8 mouse cellular contexts compared by ENCODE assay signal in genomic region chr7:127895442-127895841, GRCm38 (mm10). TPM values are rescaled to one million over a fixed set of nuclear protein-coding genes. Genes with fewer than 3 reads are reported as not detected.
A peak's percentile ranks its signal among the peaks of the same experiment; 100 is the strongest.
DNase-seq lines count a peak whose midpoint lies in the region; ATAC-seq and TF ChIP-seq lines count a peak whose summit lies in the region.

TSS of gene Gm21974 (minus strand) at chr7:127895454.
TSS of gene Vkorc1 (minus strand) at chr7:127895617.

- peak within 1 kb of the TSS; percentile 15 for H3ac ChIP-seq in C2C12 (ENCODE audit: control insufficient read depth, insufficient read length, low read depth)

- H3K27ac ChIP-seq in heart, embryonic 11.5 days (ENCODE audit: low read depth, low read length): peak within 1 kb of the TSS; percentile 84
- peak within 1 kb of the TSS; percentile 84 for H3K27ac ChIP-seq in kidney, embryonic 15.5 days
- H3K27ac ChIP-seq in limb, embryonic 15.5 days: peak within 1 kb of the TSS; percentile 90
- H3K27ac ChIP-seq in midbrain, postnatal 0 days (ENCODE audit: low read depth, low read length): peak within 1 kb of the TSS; percentile 71

- no peaks in the 10 kb centered on the region for H3K79me2 ChIP-seq in C2C12 (ENCODE audit: control insufficient read depth, insufficient read depth)

- peak; percentile 99 for DNase-seq in brain, embryonic 14.5 days (ENCODE audit: low read depth)
- peak; percentile 98 for DNase-seq in midbrain, postnatal 0 days (ENCODE audit: low spot score)
- DNase-seq in spleen, postnatal 10 days (ENCODE audit: low spot score in 2 of 2): peak; percentile 86 to 93

- H3K79me3 ChIP-seq in C2C12 (ENCODE audit: low read depth): no peaks in the 10 kb centered on the region

- H3K9ac ChIP-seq in heart, embryonic 11.5 days (ENCODE audit: low read depth, low read length): peak within 1 kb of the TSS; percentile 73
- peak within 1 kb of the TSS; percentile 59 for H3K9ac ChIP-seq in kidney, embryonic 15.5 days
- H3K9ac ChIP-seq in limb, embryonic 15.5 days: peak within 1 kb of the TSS; percentile 74
- peak within 1 kb of the TSS; percentile 69 for H3K9ac ChIP-seq in midbrain, postnatal 0 days (replicated peaks; ENCODE audit: low read length, poor library complexity, severe bottlenecking)

- TF ChIP-seq POLR2A in brain, embryonic 14.5 days (IDR thresholded peaks at IDR 0.05; ENCODE audit: borderline replicate concordance, extremely low read depth, insufficient read depth, insufficient read length, poor library complexity, severe bottlenecking): peak; percentile 5; the same call in 1 of the 2 replicates

- peaks cover 10% of the 10 kb centered on the region; the same call in 1 of the 2 replicates for H3K4me1 ChIP-seq in heart, embryonic 11.5 days (ENCODE audit: control insufficient read depth, insufficient read depth, low read length)
- H3K4me1 ChIP-seq in kidney, embryonic 15.5 days: peaks cover 10% of the 10 kb centered on the region
- peaks cover 13% of the 10 kb centered on the region for H3K4me1 ChIP-seq in limb, embryonic 15.5 days
- H3K4me1 ChIP-seq in midbrain, postnatal 0 days (ENCODE audit: insufficient read depth, low read length): no peaks in the 10 kb centered on the region

- H3K4me2 ChIP-seq in heart, embryonic 11.5 days: peak within 1 kb of the TSS; percentile 92
- peak within 1 kb of the TSS; percentile 72 for H3K4me2 ChIP-seq in kidney, embryonic 15.5 days
- H3K4me2 ChIP-seq in limb, embryonic 15.5 days: peak within 1 kb of the TSS; percentile 79
- peak within 1 kb of the TSS; percentile 74 for H3K4me2 ChIP-seq in midbrain, postnatal 0 days (ENCODE audit: low read depth, low read length, poor library complexity, severe bottlenecking)

- 0% methylated on average over 26 of the region's 26 CpGs for WGBS in heart, embryonic 11.5 days (ENCODE audit: insufficient replicate concordance)
- WGBS in kidney, embryonic 15.5 days: under 1% methylated on average over 26 of the region's 26 CpGs
- under 1% methylated on average over 26 of the region's 26 CpGs for WGBS in limb, embryonic 15.5 days
- WGBS in midbrain, postnatal 0 days: under 1% methylated on average over 26 of the region's 26 CpGs

- peak; percentile 94 for ATAC-seq in erythroblast, adult 5-6 weeks (replicated peaks; ENCODE audit: low FRiP score, poor library complexity, severe bottlenecking)
- peak; percentile 93 for ATAC-seq in heart, embryonic 11.5 days (replicated peaks; ENCODE audit: insufficient number of reproducible peaks, low FRiP score, low TSS enrichment)
- peak; percentile 98 for ATAC-seq in kidney, embryonic 15.5 days (replicated peaks; ENCODE audit: low FRiP score)
- ATAC-seq in limb, embryonic 15.5 days (ENCODE audit: insufficient number of reproducible peaks, low FRiP score, low TSS enrichment, low read depth): peak; percentile 94
- ATAC-seq in midbrain, postnatal 0 days (ENCODE audit: low FRiP score): peak; percentile 96

- peaks cover 9% of the 10 kb centered on the region for H3K27me3 ChIP-seq in C2C12 (ENCODE audit: control insufficient read depth, insufficient read depth, insufficient read length)
- H3K27me3 ChIP-seq in heart, embryonic 11.5 days (ENCODE audit: control insufficient read depth, insufficient read depth, low read length): no peaks in the 10 kb centered on the region
- 0 out of 2 replicates have a peak, but pooled peaks cover 4% of the 10 kb centered on the region for H3K27me3 ChIP-seq in kidney, embryonic 15.5 days
- H3K27me3 ChIP-seq in limb, embryonic 15.5 days: no peaks in the 10 kb centered on the region
- H3K27me3 ChIP-seq in midbrain, postnatal 0 days (ENCODE audit: insufficient read depth, low read length): no peaks in the 10 kb centered on the region

- peak within 1 kb of the TSS; percentile 31 for H3K4me3 ChIP-seq in C2C12 (ENCODE audit: insufficient read depth, poor library complexity, severe bottlenecking)
- peak within 1 kb of the TSS; percentile 56 for H3K4me3 ChIP-seq in heart, embryonic 11.5 days (ENCODE audit: low read depth, low read length)
- peak within 1 kb of the TSS; percentile 69 for H3K4me3 ChIP-seq in kidney, embryonic 15.5 days (replicated peaks)
- peak within 1 kb of the TSS; percentile 74 for H3K4me3 ChIP-seq in limb, embryonic 15.5 days
- peak within 1 kb of the TSS; percentile 60 for H3K4me3 ChIP-seq in midbrain, postnatal 0 days (ENCODE audit: low read depth, low read length)

- H3K36me3 ChIP-seq in C2C12 (ENCODE audit: control insufficient read depth, insufficient read depth): no peaks in the 10 kb centered on the region
- H3K36me3 ChIP-seq in heart, embryonic 11.5 days (ENCODE audit: control insufficient read depth, insufficient read depth, low read length): no peaks in the 10 kb centered on the region
- H3K36me3 ChIP-seq in kidney, embryonic 15.5 days: peaks cover 23% of the 10 kb centered on the region
- peaks cover 28% of the 10 kb centered on the region for H3K36me3 ChIP-seq in limb, embryonic 15.5 days
- peaks cover 19% of the 10 kb centered on the region for H3K36me3 ChIP-seq in midbrain, postnatal 0 days (ENCODE audit: insufficient read depth, low read length)

- TF ChIP-seq CTCF in C2C12 (IDR thresholded peaks at IDR 0.05; ENCODE audit: control insufficient read depth, insufficient read depth, insufficient read length): peak; percentile 23
- TF ChIP-seq CTCF in brain, embryonic 14.5 days (IDR thresholded peaks at IDR 0.05; ENCODE audit: borderline replicate concordance, extremely low read depth, insufficient read depth, insufficient read length): peak; percentile 25; the same call in 1 of the 2 replicates
- TF ChIP-seq CTCF in midbrain, postnatal 0 days (IDR thresholded peaks at IDR 0.05): peak; percentile 63

- H3K9me3 ChIP-seq in heart, embryonic 11.5 days (replicated peaks; ENCODE audit: control insufficient read depth, low read length): no peaks in the 10 kb centered on the region
- H3K9me3 ChIP-seq in kidney, embryonic 15.5 days (replicated peaks): no peaks in the 10 kb centered on the region
- H3K9me3 ChIP-seq in limb, embryonic 15.5 days: no peaks in the 10 kb centered on the region
- H3K9me3 ChIP-seq in midbrain, postnatal 0 days (ENCODE audit: low read length): no peaks in the 10 kb centered on the region

TF ChIP-seq in C2C12, 6 proteins besides CTCF, POLR2A, EP300 and RAD21:
- TF ChIP-seq FOSL1 (IDR thresholded peaks at IDR 0.05; ENCODE audit: insufficient read depth, low read length, poor library complexity, severe bottlenecking): no peak
- TF ChIP-seq MAX (IDR thresholded peaks at IDR 0.05): peak; percentile 71

RNA-seq across cellular contexts. Expression of gene Gm21974, which starts in this region (rescaled TPM):
- polyA plus RNA-seq in C2C12 (2012; fragmentation: generic; extraction: Trizol): not detected
- polyA plus RNA-seq in brain, embryonic 14.5 days (2012; rRNA removed): not detected in 2 replicates
- not detected in 2 replicates for total RNA-seq in erythroblast, adult 5-6 weeks (2015; ENCODE audit: low replicate concordance)
- total RNA-seq in erythroblast, adult 5-6 weeks (2017; ENCODE audit: low replicate concordance): not detected in 2 replicates
- not detected in 2 replicates for polyA plus RNA-seq in heart, embryonic 11.5 days (2014; fragmentation: Nextera tagmentation; extraction: Ambion mirVana)
- polyA plus RNA-seq in kidney, embryonic 15.5 days (2015; fragmentation: Nextera tagmentation; extraction: Ambion mirVana): not detected in 2 replicates
- not detected in 2 replicates for polyA plus RNA-seq in limb, embryonic 15.5 days (2015; fragmentation: Nextera tagmentation; extraction: Ambion mirVana)
- total RNA-seq in midbrain, postnatal 0 days (2014; rRNA removed): 0.16 TPM in 1 of 2 replicates, not detected in the other
- not detected in 2 replicates for polyA plus RNA-seq in midbrain, postnatal 0 days (2015; fragmentation: Nextera tagmentation; extraction: Ambion mirVana)

RNA-seq across cellular contexts. Expression of gene Vkorc1, which starts in this region (rescaled TPM):
- 82.3 TPM for polyA plus RNA-seq in C2C12 (2012; fragmentation: generic; extraction: Trizol)
- polyA plus RNA-seq in brain, embryonic 14.5 days (2012; rRNA removed): 68.2 and 78.7 TPM in 2 replicates
- 9.8 and 25.7 TPM in 2 replicates for total RNA-seq in erythroblast, adult 5-6 weeks (2015; ENCODE audit: low replicate concordance)
- 0.94 and 2.5 TPM in 2 replicates for total RNA-seq in erythroblast, adult 5-6 weeks (2017; ENCODE audit: low replicate concordance)
- polyA plus RNA-seq in heart, embryonic 11.5 days (2014; fragmentation: Nextera tagmentation; extraction: Ambion mirVana): 98.7 and 101 TPM in 2 replicates
- polyA plus RNA-seq in kidney, embryonic 15.5 days (2015; fragmentation: Nextera tagmentation; extraction: Ambion mirVana): 152 and 162 TPM in 2 replicates
- 269 and 272 TPM in 2 replicates for polyA plus RNA-seq in limb, embryonic 15.5 days (2015; fragmentation: Nextera tagmentation; extraction: Ambion mirVana)
- total RNA-seq in midbrain, postnatal 0 days (2014; rRNA removed): 22.7 and 30.3 TPM in 2 replicates
- 61.2 and 62.8 TPM in 2 replicates for polyA plus RNA-seq in midbrain, postnatal 0 days (2015; fragmentation: Nextera tagmentation; extraction: Ambion mirVana)

Comparison
In these comparisons a context has a peak if more than half of its experiments do, and no peak if none do; other contexts are left out.
1. Peak in every context shown above with its lines: DNase-seq, ATAC-seq, H3K4me3 ChIP-seq and H3K27ac ChIP-seq.